Mouse (Mus musculus) mesoderm, embryonic 11.5 days (tissue): ENCODE measurements at regions not wholly inside any gene's neighbourhood (a gene's known extent, or its start where the extent isn't known, plus 50 kb on each side); places are given as distances from the start of the nearest gene placed in this dataset.
A peak's percentile ranks its signal among the peaks of the same experiment; 100 is the strongest.

Experiments
- DNase-seq: peaks from one replicate; pipeline ENCODE4 v3.0.0-alpha.2; 2012; ENCODE audit warnings: low read depth, low spot score

DNA sequence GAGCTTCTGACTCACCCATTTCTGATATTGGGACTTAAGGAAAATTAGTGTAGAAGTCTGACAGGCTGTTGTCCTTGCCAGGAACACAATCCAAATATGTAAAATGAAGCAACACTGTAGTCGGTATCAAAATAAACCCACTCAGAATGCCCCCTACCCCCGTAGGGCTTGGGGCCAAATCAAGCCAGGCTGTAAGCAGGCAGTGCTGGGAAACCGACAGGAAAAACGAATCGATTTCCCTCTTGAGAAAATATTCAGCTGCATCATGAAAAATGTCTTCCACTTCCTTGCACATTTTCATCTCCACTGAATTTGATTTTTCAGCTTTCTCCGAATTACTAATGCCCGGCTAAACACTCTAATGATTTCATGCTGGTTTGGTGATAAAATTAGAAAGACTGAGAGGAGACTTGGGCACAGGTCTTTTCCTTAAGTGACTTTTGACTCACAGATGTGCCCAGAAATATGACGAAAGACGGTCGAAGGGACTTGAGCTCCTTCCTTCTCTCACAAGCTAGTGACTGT is 485.7 kb downstream of the Fat4 start:
- no peak for DNase-seq

DNA sequence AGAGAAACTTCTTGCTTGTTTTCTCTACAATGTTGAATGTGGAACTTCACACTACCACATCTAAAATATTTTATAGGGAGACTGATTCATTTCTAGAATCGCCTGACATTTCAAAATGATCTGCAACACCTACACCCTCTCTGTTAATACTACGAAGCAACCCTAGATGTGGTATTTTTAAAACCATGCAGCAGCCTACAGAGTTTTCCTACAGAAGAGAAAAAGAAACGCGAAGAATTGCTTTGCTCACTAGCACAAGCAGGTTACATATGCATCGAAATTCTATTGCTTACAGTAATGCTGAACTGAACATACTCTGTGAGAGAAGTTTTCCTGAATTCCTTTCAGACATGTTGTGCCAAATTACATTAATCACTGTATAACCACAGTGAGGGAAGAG is 488.7 kb downstream of the Fat4 start:
- DNase-seq: no peak

DNA sequence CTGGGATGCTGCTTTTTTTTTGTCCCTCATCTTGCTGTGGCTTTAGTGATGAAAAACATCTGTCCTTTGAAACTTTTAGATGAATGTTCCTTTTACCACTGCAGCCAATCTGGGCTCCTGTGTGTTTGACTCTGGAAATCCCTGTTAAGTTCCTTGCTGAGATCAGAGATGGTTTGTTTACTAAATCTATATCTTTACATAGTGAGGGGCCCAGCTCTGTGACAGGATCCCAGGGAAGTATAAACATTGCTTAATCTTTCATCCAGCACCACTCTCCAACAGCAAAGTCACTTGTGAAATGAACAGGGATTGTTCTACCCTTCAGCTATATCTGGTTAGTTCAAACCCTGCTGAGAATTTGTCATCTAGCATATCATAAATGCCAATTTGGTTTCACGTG is 501.8 kb downstream of the Fat4 start:
- DNase-seq: no peak

DNA sequence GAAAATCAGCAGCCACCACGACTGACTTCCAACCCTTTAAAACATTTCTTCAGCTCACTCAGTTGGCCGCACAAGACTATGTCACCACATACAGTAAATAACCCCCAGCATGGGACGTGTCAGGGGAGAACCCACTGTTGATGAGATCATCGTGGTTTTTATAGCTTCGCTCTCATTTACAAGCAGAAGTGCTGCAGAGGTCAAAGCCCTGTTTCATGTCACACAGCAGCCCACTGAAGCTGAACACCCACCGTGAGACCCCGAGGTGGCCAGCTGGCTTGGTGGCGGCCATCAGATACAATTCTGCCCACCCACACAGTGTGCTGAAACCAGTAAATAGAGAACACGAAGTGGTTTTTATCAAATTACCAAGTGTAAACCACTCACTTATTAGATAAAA is 503.7 kb downstream of the Fat4 start:
- peak; percentile 60 for DNase-seq

DNA sequence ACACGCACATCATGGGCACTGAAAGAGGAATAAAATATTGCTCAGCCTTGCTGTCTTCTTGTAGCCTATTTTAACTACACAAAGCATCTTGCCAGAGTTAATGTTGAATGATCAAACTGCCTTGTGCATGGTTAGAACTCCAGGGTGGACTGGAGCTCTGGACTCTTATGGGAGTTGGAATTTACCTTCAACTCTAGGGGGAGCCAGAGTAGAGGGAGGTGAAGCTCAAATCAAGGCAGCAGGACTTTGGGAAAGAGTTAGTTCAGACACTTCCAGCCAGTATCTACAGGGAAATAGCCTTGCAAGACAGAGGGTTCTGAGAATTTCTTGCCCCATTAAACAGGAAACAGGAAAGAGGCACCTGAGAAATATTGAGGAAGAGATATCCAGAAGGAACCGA is 505.3 kb downstream of the Fat4 start:
- DNase-seq: no peak

DNA sequence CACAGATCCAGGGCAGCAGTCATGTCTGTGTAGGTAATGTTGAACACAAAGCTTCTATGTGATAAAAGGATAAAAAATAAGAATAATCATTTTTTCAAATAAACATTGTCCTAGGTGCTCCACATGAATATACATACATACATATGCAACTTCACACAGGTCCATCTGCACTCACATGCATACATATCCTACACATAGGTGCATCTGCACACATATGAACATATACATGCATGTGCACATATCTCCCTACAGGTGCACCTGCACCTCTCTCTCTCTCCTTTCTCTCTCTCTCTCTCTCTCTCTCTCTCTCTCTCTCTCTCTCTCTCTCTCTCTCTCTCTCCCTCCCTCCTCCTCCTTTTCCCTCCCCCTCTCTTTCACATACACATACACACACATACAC is 509.9 kb downstream of the Fat4 start:
- DNase-seq: no peak

DNA sequence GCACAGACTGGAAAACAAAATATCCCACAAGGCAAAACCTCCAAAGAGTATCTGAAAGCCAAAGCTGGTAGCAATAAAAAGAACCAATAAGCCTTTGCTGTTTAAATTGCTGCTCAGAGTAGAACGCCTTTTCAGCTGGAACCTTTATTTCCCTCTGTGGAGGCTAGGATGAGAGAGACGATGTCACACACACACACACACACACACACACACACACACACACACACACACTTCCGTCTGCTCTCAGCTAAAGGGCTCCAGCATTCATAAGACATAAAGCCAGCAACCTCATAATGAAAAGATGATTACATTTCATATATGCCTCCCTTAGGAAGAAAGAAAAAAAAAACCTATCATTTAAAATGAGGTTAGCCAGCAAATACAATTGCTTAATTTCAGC is 510.5 kb downstream of the Fat4 start:
- no peak for DNase-seq

DNA sequence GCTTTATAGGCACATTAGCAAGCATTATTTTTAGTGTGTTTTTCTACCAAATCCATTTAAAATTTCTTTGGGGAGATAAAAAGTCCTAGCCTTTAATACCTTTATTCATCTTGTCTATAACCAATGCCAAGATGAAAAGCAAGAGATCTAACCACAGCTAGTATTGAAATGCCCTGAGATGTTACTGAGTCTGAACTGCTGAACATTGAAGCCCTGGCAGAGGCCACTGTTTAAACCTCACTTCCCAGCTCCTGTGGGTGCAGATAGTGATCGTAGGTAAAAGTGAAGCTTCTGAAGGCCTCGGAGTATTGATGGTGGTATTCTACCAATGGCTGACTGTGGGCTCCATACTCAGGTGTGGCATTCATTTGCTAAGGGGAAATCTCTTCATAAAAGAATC is 510.9 kb downstream of the Fat4 start:
- no peak for DNase-seq

DNA sequence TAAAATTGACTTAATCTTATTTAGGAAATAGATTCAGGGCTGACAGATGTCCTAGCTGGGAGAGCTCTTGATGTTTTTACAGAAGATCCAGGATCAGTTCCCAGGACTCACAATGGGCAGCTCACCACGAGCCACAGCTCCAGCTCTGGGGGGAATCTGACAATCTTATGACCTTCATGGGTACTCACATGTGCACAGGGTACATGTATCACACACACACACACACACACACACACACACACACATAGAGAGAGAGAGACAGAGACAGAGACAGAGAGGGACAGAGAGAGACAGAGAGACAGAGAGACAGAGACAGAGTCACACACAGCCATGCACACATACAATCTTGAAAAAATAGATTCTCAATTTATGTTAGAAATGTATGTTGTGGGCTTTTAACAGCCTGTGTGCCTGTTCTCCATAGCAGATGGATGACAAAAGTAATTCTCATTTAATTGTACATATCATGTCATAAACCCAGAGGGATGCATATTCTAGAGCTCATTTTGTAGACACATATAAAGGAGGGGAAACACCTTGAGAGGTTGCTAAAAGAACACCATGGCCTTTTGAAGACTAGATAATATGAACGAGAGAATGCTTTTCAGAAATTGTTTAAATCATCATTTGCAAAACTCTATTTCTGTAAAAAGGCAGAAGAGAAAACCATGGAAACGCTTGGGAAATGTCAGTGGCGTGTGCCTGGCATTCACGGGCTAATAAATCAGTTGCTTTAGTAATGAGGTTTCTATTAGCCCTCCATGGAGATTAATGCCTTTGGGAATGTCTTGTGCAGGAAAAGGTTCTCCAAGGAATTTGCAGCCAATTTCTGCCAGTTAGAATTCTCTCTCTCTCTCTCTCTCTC is 538.3 kb downstream of the Fat4 start:
- DNase-seq: peak; percentile 23

DNA sequence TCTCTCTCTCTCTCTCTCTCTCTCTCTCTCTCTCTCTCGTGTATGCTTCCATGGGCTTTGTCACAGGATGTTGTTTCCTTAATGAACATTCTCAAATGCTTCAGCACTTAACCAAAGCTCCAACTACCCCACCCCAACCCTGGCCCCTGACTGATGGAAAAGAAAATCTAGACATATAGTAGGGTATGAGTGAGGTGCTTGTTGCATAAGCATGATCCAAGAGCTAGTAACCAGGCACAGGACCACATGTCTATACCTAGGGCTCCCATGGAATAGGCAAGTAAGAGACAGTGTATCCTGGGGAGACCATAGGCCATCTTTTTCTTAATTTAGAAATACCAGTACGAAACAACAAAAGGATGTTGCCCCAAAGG is 538.9 kb downstream of the Fat4 start:
- DNase-seq: no peak

DNA sequence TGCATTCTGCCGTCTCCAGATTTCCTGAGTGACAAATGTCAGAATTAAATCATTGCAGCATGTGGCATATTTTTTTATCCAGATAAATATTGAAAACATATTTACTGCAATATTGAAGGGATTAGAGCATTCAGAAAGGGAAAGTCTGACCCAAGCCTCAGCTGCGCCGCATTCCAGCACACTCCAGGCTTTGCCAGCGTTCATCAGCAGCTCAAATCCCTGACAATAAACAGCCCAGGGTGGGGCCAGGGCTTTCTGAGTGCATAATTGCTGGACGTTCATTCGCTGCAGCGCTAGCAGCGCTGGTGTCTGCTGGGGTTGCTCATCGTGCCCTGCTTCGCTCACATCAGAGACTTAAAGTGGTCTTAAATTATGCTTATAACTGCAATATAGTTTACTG is 556.6 kb downstream of the Fat4 start:
- DNase-seq: no peak

DNA sequence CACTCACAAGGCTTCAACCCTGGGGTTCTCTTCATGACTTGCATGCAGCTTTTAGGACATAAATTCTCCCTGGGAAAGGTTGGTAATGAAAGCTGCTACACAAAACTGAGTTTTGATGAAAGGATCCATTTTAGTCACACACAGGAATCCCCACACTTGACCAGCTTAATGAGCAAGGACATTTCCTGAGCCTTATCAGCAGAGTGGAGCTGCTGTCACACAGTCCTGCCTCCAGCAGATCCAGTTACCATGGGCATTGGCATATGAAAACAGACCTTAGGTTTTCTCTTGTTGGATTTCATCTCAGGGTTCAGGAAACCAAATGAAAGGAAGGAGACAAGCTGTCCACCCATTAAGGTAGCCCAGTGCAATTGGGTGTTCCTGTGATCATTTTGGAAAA is 568.9 kb downstream of the Fat4 start:
- DNase-seq: no peak

DNA sequence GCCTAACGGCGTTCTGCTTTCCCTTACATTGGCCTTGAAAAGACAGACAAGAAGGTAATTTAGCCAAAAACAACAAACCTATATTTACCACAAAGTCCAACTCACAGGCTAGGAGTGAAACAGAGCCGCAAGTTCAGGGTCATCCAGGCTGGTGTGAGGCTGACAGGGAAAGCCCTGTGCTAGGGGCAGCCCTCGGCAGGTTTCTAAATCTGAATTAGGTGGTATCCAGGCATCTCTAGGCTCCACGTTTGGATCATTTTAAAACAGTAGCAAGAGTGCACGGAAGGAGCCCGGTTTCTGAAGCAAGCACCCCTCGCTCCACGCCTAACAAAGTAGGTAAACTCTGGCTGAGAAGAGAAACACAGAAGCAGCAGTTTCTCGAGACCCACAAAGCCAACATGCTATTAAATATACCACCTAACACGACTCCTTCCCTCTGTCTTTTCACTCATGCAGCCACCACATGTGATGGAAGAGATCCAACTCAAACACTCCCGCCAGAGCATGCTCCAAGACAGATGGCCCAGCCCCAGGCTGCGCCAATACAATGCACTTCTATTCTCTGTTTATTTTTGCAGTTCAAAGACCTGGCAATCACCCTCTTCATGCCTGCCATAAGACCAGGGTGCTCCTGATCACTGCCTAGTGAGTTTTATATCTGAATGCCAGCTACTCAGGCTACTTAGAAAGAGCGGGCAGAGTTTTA is 573.6 kb downstream of the Fat4 start:
- peak; percentile 60 for DNase-seq

DNA sequence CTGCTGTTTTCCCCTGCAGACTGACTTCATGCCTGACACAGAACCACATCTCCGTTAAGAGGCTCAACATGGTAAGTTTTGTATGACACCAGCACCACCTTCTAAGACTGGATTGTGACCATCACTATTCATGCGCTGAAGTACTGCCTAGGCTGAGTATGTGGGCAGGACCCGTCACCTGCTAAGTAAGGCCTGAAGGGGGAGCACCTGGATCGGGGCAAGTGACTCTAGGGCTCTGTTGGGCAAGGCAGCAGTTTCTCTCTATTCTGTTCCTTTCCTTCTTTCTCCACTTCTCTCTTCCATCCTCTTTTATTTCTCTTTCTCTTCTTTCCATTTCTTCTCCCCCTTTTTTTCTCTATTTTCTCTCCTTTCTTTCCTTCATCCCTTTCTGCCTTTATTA is 574.8 kb downstream of the Fat4 start:
- DNase-seq: no peak

DNA sequence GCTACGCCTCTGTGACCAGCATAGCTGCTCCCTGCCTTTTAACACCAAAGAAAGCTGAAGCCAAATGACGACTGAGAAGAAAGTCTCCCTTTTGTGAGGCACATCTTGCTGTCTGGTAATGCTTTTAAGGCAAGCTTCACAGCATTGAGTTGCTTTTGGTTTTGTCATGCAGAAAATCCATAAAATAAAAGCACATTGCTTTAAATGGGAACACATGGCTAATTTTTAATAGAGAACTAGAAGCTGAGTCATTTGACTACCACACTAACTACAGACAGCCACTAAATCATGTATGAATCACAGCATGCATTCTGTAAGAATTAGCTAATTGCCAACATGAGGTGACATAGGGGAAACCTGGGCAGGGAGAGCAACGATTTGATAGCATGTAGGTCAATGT is 579.1 kb downstream of the Fat4 start:
- no peak for DNase-seq

DNA sequence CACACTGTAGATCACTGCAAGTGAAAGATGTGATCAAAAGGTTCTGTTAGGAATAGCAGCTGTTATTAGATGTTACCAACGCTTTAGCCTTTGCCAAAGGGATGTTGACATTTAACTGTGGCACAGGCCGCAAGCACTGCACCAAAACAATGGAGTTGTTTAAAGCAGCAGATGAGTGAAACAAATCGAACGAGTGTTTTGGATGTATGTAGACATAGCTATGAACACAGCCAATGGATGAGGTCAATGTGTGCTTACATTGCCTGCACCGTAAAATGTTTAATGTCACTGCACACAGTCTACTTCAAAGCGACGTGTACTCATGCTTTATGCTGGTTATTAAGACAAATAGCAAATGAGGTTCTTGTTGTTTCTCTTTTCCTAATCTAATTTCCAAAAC is 602.7 kb downstream of the Fat4 start:
- DNase-seq: no peak

DNA sequence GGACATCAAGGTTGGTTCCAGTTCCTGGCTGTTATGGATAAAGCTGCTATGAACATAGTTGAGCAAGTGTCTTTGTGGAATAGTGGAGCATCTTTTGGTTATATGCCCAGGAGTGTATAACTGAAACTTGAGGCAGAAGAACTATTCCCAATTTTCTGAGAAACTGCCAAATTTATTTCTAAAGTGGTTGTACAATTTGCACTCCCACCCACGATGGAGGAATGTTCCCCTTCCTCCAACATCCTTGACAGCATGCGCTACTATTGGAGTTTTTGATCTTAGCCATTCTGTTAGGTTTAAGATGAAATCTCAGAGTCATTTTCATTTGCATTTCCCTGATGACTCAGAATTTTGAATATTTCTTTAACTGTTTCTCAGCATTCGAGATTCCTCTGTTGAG is 607.6 kb downstream of the Fat4 start:
- DNase-seq: no peak

DNA sequence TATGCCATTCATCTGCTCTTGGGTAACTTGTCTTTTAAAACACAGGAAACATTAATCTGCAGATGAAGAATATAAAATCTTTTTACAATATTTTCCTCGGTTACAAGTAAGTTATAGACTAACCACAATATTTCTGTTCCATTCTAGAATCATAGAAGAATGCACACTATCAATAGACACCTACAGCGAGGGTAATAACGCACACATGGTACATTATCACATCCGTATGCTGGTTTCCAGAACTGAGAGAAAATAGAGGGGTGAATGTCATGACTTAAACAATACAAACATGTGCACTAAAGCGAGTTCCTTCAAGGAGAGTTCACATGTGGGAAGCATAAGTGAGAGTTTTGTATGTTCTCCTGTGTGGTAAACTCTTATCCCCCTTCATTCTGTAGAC is 641.3 kb downstream of the Fat4 start:
- DNase-seq: no peak

DNA sequence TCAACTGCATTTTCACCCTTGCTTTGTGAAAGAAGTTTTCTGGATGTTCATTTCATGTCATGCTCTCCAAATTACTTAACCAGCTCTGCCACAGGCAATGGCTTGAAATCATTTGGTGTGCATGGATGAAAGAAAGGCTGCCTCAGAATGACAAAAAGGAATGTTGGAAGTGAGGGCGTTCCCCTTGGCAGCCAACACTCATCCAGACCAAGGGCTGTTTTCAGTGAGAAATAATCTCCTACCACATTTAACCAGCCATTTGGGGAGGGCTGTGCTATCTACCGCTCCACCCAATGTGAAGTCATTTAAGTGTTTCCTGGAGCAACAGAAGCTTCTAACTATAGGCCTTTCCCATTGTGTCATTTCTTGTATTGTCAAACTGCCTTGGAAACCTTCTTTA is 650.8 kb downstream of the Fat4 start:
- no peak for DNase-seq

DNA sequence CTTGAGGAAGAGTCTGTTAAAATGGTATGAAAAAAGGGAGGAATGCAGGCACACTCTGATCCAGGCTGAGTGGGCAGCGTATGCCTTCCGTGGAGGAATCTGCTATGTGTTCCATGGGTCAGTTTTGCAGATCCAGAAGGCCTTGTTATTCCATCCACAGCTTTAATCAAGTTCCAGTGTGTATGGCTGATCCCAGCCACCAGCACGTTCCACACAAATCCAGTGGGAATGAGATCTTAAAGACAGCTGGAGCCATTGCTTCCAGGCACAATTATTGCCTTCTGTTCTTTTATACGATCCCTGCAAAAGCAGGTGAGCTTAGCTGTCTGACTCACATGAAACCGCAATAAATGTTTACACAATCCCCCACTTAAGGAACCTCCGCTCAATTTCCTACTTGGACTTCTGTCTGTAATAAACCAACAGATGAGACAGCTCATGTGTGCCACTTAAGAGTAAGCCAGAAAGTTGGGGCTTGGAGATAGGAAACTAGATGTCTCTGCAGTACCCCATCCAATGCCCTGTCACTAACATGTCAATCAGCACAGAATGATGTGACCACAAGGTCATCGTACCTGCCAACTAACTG is 653.9 kb downstream of the Fat4 start:
- DNase-seq: no peak

DNA sequence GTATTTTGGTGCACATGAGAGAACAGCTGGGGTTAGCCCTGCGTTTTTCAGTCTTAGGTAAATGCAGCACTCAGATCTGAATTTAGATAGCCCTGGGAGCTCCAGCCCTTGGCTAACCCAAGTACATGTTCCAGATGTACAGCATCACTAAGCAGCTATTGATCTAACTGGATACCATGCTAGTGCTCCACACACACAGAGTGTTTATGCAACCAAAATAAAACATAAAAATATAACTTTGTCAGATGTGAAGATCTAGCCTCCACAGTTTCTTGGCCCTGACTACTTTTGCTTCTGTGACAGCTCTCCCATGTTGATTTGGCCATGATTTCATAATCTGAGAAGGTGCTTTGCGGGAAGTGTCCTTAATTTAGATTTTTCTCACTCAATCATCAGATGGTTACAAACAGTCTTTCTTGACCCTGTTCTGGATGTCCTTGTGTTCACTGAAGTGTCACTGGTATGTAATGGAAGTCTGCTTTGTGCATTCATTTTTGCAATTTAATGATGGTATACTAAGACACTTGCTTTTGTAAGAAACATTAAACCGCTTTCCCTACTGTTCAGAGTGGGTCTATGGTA is 672.8 kb downstream of the Fat4 start:
- no peak for DNase-seq

DNA sequence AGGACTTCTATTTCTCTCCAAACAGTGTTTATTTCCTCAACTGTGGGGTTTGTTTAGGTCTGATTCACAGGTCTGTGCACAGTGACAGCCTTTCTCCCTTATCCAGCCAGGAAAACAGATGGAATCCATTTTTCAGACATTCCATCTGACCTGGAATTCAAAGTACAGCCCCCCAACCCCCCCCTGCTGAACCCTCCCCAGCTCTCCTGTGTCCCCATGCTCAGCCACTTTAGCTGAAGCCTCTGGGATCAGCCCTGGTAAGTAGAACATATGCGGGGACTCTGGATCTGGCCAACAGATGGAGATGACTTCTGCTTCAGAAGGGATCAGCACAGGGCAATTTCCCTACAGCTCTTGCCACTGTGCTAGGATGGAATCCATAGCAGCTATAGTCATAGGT is 674.2 kb downstream of the Fat4 start:
- peak; percentile 54 for DNase-seq
